Mouse (Mus musculus): ENCODE results near the gene Trrap. TPM values are rescaled to one million over a fixed set of nuclear protein-coding genes. Genes with fewer than 3 reads are reported as not detected.

The Trrap gene
- polyA plus RNA-seq, 1 experiment from 2014 or later = 15.5 TPM

DNA sequence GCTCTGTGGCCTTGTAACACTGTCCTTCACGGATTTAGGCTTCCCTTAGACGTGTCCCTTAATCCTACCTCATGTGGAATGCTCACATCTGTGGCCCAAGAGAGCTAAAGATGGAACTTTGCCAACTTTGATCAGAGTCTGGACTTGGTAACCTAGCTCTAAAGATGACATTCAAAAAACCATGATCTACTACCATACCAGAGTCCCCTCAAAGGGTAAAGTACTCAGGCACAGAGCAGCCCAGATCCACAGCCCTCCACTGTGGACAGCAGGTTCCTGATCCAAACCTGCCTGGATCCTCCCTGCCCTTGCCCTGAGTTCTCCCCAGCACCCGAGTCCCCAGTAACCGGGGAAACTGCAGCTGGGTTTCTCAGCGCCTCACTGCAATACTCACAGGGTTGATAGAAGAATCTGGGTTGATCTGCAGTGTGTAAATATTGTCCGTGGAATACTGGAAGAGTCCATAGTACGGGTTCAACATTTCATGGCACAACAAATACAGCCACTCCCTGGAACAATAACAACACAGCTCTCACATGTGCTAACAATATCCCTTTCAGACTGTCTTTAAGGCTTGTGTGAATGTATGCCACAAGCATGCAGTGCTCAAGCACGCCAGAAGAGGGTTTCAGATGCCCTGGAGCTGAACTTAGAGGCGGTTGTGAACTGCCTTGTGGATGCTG is 118.6 kb downstream of the Trrap start:
- no peak overlapping the region for H3K9ac ChIP-seq (ENCODE audit: low read depth, low read length)
- no peaks in the 10 kb centered on the region for H3K9me3 ChIP-seq (replicated peaks; ENCODE audit: control insufficient read depth, low read length)
- H3K4me3 ChIP-seq (ENCODE audit: low read depth, low read length) = no peak overlapping the region
- H3K36me3 ChIP-seq (ENCODE audit: control insufficient read depth, insufficient read depth) = no peaks in the 10 kb centered on the region; the same call in none of the 2 replicates
- no peaks in the 10 kb centered on the region for H3K27me3 ChIP-seq (ENCODE audit: control insufficient read depth, insufficient read depth, low read depth, low read length)
- H3K4me2 ChIP-seq (ENCODE audit: low read depth, low read length) = no peak overlapping the region
- peak overlapping the region; percentile 6; the same call in 1 of the 2 replicates for H3K27ac ChIP-seq (ENCODE audit: low read length)
- peak; percentile 55 for ATAC-seq (ENCODE audit: low read depth)
- H3K4me1 ChIP-seq (ENCODE audit: control insufficient read depth, low read depth, low read length) = no peaks in the 10 kb centered on the region
- 62% methylated on average over 9 of the region's 9 CpGs for WGBS (ENCODE audit: insufficient replicate concordance)

DNA sequence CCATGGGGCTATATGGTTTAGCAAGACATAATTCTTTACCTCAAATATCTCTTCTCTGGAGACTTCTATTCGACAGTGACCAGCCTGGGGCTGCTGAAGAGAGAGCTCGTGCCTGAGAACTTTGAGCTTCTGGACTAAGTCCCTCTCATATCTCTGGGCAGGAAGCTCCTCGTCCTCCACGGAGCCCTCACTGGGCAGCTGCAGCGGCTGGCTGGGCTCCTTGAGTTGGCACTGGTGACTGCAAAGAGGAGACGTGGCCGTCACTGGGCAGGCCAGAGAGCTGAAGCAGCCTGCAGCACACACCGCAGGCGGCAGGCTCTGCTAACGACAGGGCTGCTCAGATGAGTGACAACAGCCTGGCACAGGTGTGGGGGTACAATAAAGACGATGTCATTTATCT is 123.7 kb downstream of the Trrap start:
- no peak overlapping the region for H3K4me2 ChIP-seq (ENCODE audit: low read depth, low read length)
- no peaks in the 10 kb centered on the region; the same call in none of the 2 replicates for H3K36me3 ChIP-seq (ENCODE audit: control insufficient read depth, insufficient read depth)
- H3K27me3 ChIP-seq (ENCODE audit: control insufficient read depth, insufficient read depth, low read depth, low read length) = no peaks in the 10 kb centered on the region
- no peak for ATAC-seq (ENCODE audit: low read depth)
- WGBS (ENCODE audit: insufficient replicate concordance) = 70% methylated on average over 11 of the region's 11 CpGs
- no peaks in the 10 kb centered on the region for H3K4me1 ChIP-seq (ENCODE audit: control insufficient read depth, low read depth, low read length)
- H3K9me3 ChIP-seq (replicated peaks; ENCODE audit: control insufficient read depth, low read length) = no peaks in the 10 kb centered on the region
- no peak overlapping the region for H3K4me3 ChIP-seq (ENCODE audit: low read depth, low read length)
- no peak overlapping the region for H3K27ac ChIP-seq (ENCODE audit: low read length)
- H3K9ac ChIP-seq (ENCODE audit: low read depth, low read length) = no peak overlapping the region

DNA sequence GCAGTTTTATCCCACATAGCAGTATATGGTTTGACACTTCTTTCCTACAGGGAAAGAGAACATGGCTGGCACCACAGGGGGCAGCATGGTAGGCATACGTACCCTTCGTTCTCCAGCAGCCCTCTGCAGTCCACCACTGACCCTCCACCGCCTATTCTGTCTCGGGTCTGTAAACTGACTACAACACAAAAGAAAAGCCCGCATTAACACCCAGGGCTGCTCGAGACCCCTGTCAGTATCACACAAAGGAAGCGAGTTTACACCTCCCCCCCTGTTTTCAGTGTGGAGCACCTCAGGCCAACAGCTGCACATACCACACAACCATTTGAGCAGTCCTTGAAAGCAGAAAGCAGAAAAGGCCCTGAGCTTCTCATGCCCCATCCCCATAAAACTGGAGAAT is 130.3 kb downstream of the Trrap start:
- Histone ChIP-seq H3K4me2 (ENCODE audit: low read depth, low read length) (no peak overlapping the region), H3K27me3 (ENCODE audit: control insufficient read depth, insufficient read depth, low read depth, low read length) (no peaks in the 10 kb centered on the region)
- WGBS (ENCODE audit: insufficient replicate concordance) = 61% methylated on average over 7 of the region's 7 CpGs

DNA sequence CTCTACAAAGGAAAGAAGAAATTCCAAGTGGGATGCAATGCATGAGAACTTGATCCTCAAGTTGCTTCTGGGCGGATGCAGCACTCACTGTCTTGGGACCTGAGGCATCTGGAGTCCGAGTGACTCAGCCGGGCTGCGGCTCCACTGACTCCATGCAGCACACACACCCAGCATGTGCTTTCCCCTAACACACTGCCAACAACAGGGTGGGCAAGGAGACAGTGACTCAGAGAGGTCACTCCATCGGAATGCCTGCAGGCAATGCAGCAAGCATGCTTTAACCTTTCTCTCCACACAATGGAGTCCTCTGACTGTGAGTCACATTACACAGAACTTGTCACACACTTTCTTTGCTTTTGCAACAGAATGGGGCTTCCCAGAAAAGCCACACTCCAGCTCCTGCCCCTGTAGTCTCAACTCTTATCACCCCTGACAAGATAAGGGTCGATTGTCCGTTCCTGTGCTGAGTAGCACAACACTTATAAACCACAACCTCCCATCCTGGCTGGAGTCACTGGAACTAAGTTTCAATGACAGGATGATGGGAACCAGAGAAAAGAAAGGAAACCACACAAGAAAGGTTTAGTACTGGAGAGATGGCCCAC is 131.0 kb downstream of the Trrap start:
- no peak overlapping the region for H3K4me3 ChIP-seq (ENCODE audit: low read depth, low read length)
- H3K36me3 ChIP-seq (ENCODE audit: control insufficient read depth, insufficient read depth) = peaks cover 4% of the 10 kb centered on the region
- H3K9me3 ChIP-seq (replicated peaks; ENCODE audit: control insufficient read depth, low read length) = no peaks in the 10 kb centered on the region
- 44% methylated on average over 7 of the region's 7 CpGs for WGBS (ENCODE audit: insufficient replicate concordance)
- no peak for ATAC-seq (ENCODE audit: low read depth)
- H3K9ac ChIP-seq (ENCODE audit: low read depth, low read length) = no peak overlapping the region
- no peak overlapping the region for H3K4me2 ChIP-seq (ENCODE audit: low read depth, low read length)
- no peaks in the 10 kb centered on the region for H3K4me1 ChIP-seq (ENCODE audit: control insufficient read depth, low read depth, low read length)
- H3K27ac ChIP-seq (ENCODE audit: low read length) = no peak overlapping the region
- no peaks in the 10 kb centered on the region for H3K27me3 ChIP-seq (ENCODE audit: control insufficient read depth, insufficient read depth, low read depth, low read length)

More for the DNA sequence above, 130.3 kb downstream of the Trrap start:
- no peaks in the 10 kb centered on the region for H3K4me1 ChIP-seq (ENCODE audit: control insufficient read depth, low read depth, low read length)
- ATAC-seq (ENCODE audit: low read depth) = no peak
- H3K4me3 ChIP-seq (ENCODE audit: low read depth, low read length) = no peak overlapping the region
- H3K9me3 ChIP-seq (replicated peaks; ENCODE audit: control insufficient read depth, low read length) = no peaks in the 10 kb centered on the region
- no peak overlapping the region for H3K9ac ChIP-seq (ENCODE audit: low read depth, low read length)
- H3K27ac ChIP-seq (ENCODE audit: low read length) = no peak overlapping the region
- H3K36me3 ChIP-seq (ENCODE audit: control insufficient read depth, insufficient read depth) = peaks cover 4% of the 10 kb centered on the region

DNA sequence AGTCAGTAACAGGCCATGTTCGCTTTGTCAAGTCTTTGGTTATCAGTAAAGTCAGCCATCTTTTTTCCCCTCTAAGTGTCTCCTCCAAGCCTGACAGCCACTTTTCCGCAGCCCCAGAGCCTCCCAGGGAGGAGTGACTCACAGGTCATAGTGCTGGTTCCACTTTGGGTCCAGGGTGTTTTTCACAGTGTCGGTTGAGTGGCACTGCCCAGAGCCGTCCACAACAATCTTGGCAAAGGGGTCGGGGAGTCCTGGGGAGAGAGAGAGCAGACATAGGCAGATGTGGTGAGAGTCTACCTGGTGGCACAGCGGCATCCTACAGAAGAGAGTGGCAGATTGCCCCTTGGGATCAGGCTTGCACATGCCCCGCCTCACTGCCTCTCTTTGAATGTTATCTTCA is 133.5 kb downstream of the Trrap start:
- no peaks in the 10 kb centered on the region for H3K9me3 ChIP-seq (replicated peaks; ENCODE audit: control insufficient read depth, low read length)
- H3K27me3 ChIP-seq (ENCODE audit: control insufficient read depth, insufficient read depth, low read depth, low read length) = no peaks in the 10 kb centered on the region
- H3K4me2 ChIP-seq (ENCODE audit: low read depth, low read length) = no peak overlapping the region
- no peak overlapping the region for H3K4me3 ChIP-seq (ENCODE audit: low read depth, low read length)
- no peak for ATAC-seq (ENCODE audit: low read depth)
- H3K4me1 ChIP-seq (ENCODE audit: control insufficient read depth, low read depth, low read length) = no peaks in the 10 kb centered on the region
- no peak overlapping the region for H3K9ac ChIP-seq (ENCODE audit: low read depth, low read length)
- H3K27ac ChIP-seq (ENCODE audit: low read length) = no peak overlapping the region
- 73% methylated on average over 7 of the region's 7 CpGs for WGBS (ENCODE audit: insufficient replicate concordance)
- peaks cover 4% of the 10 kb centered on the region for H3K36me3 ChIP-seq (ENCODE audit: control insufficient read depth, insufficient read depth)

DNA sequence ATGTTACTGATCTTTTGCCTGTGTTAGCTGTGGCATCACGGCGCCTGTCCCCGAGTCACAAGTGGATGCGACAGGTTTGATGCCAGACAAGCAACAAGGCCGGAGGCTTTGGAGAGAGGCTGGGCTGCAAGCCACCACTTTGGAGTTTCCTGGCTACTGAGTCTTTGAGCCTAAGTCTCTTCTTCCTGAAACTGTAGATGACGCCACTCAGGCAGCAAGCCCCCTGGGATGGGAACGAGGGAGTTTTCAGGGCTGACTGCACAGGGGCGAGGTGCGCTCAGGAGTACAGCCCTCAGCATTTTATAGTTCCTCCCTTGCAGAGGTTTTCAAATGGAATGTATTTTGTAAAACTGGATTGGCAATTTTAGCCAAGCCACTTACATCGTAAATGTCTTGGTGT is 134.3 kb downstream of the Trrap start:
- no peaks in the 10 kb centered on the region for H3K27me3 ChIP-seq (ENCODE audit: control insufficient read depth, insufficient read depth, low read depth, low read length)
- no peak overlapping the region for H3K27ac ChIP-seq (ENCODE audit: low read length)
- no peak overlapping the region for H3K4me2 ChIP-seq (ENCODE audit: low read depth, low read length)
- no peak overlapping the region for H3K9ac ChIP-seq (ENCODE audit: low read depth, low read length)
- ATAC-seq (ENCODE audit: low read depth) = no peak
- peaks cover 4% of the 10 kb centered on the region; the same call in 1 of the 2 replicates for H3K36me3 ChIP-seq (ENCODE audit: control insufficient read depth, insufficient read depth)
- H3K9me3 ChIP-seq (replicated peaks; ENCODE audit: control insufficient read depth, low read length) = no peaks in the 10 kb centered on the region
- no peaks in the 10 kb centered on the region for H3K4me1 ChIP-seq (ENCODE audit: control insufficient read depth, low read depth, low read length)
- 74% methylated on average over 10 of the region's 10 CpGs for WGBS (ENCODE audit: insufficient replicate concordance)
- no peak overlapping the region for H3K4me3 ChIP-seq (ENCODE audit: low read depth, low read length)

DNA sequence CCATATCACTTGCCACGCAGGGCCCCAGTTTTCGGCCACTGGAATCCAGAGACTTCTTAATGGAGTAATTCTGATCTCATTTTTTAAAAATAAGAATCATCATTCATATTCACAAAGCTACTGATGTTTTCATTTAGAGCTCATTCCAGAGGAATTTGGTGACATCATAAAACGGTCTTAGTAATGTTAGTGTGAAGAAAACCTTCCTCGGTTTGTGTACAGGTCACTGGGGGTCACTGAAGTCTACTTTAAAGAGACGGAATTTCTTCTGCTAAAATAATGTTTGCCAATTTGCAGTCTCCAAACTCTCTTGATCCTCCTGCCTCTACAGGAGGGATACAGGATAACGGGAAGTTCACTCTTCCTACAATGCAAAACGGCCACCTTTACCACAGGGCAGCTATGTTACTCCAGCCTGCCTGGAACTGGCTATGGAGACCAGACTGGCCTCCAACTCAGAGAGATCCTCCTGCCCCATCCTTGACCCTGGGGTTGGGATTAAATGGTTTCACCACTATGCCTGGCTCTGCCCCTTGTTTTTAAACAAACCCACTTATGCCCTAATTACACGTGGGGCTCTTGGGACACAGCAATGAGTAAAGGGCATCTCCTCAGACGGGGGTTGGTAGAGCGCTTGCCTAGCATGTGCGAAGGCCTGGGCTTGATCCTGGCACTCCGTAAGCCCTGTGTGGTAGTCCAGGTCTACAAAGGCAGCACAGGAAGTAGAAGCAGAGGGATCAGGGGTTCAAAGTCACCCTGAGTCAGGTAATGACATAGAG is 137.0 kb downstream of the Trrap start:
- H3K9ac ChIP-seq (ENCODE audit: low read depth, low read length) = no peak overlapping the region
- H3K9me3 ChIP-seq (replicated peaks; ENCODE audit: control insufficient read depth, low read length) = no peaks in the 10 kb centered on the region
- no peak for ATAC-seq (ENCODE audit: low read depth)
- whole genome bisulfite sequencing (ENCODE audit: insufficient replicate concordance) = 67% methylated on average over 12 of the region's 12 CpGs
- H3K36me3 ChIP-seq (ENCODE audit: control insufficient read depth, insufficient read depth) = peaks cover 4% of the 10 kb centered on the region; the same call in 1 of the 2 replicates
- H3K4me1 ChIP-seq (ENCODE audit: control insufficient read depth, low read depth, low read length) = no peaks in the 10 kb centered on the region
- H3K27ac ChIP-seq (ENCODE audit: low read length) = no peak overlapping the region
- H3K4me3 ChIP-seq (ENCODE audit: low read depth, low read length) = no peak overlapping the region
- no peak overlapping the region for H3K4me2 ChIP-seq (ENCODE audit: low read depth, low read length)
- H3K27me3 ChIP-seq (ENCODE audit: control insufficient read depth, insufficient read depth, low read depth, low read length) = no peaks in the 10 kb centered on the region

DNA sequence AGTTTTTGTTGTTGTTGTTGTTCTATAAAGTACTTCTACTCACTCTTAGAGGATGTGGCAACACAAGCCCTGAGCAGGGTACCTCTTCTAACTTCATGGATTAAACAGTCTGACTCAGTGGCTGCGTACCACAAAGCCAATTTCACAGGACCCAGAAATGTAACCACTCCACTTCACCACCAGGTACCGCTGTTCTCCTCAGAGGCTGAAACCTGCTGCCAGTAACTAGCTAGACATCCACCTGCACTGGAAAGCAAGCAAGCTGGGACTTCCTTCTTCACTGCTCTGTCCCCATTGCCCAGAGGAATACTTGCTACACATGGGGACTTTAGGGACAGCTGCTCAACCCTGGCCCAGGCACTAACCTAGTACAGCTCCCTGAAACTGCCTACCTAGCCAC is 140.1 kb downstream of the Trrap start:
- 66% methylated on average over 2 of the region's 2 CpGs for WGBS (ENCODE audit: insufficient replicate concordance)
- H3K4me1 ChIP-seq (ENCODE audit: control insufficient read depth, low read depth, low read length) = no peaks in the 10 kb centered on the region

More for the DNA sequence above, 140.1 kb downstream of the Trrap start:
- H3K9me3 ChIP-seq (replicated peaks; ENCODE audit: control insufficient read depth, low read length) = no peaks in the 10 kb centered on the region
- ATAC-seq (ENCODE audit: low read depth) = no peak
- no peaks in the 10 kb centered on the region for H3K36me3 ChIP-seq (ENCODE audit: control insufficient read depth, insufficient read depth)
- H3K9ac ChIP-seq (ENCODE audit: low read depth, low read length) = no peak overlapping the region
- no peaks in the 10 kb centered on the region for H3K27me3 ChIP-seq (ENCODE audit: control insufficient read depth, insufficient read depth, low read depth, low read length)
- no peak overlapping the region for H3K27ac ChIP-seq (ENCODE audit: low read length)
- no peak overlapping the region for H3K4me2 ChIP-seq (ENCODE audit: low read depth, low read length)
- no peak overlapping the region for H3K4me3 ChIP-seq (ENCODE audit: low read depth, low read length)
